Mouse (Mus musculus): ENCODE measurements around the gene Anxa5.

DNA sequence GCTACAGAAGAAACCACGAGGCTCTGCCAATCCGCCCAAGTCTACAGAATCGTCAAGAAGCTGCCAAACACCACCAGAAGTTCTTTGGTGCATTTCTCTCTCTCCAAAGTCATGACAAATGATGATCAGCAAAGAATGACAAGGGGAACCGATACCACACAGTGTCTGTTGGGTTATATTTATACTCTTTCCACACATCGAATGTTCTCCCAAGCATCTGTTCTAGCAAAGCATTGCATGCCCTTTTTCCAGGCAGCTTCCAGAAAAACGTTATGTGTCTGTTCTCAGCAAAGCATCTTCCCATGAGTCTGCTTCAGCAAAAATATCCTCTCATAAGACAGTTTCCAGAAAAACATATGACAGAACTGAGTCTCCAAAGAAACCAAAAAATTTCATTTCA lies 11.2 kb upstream of the Anxa5 start:
- no peak for TF ChIP-seq CTCF (IDR thresholded peaks at IDR 0.05; ENCODE audit: borderline replicate concordance, insufficient read depth, low read depth, low read length)
- TF ChIP-seq POLR2A (IDR thresholded peaks at IDR 0.05; ENCODE audit: borderline replicate concordance, insufficient read depth, low read length) = no peak
